Mouse (Mus musculus) urinary bladder, postnatal 14 days (tissue): ENCODE results near the gene Zscan4-ps1.
"Not testable (repeated sequence)": the region's sequence is repeated elsewhere in the genome, so short reads cannot be mapped to it uniquely, and the experiment has no call there.

ENCODE experiments used
- DNase-seq: peaks from one replicate; pipeline ENCODE4 v3.0.0; 2021; ENCODE audit warnings: low spot score

Zscan4-ps1 gene

DNA sequence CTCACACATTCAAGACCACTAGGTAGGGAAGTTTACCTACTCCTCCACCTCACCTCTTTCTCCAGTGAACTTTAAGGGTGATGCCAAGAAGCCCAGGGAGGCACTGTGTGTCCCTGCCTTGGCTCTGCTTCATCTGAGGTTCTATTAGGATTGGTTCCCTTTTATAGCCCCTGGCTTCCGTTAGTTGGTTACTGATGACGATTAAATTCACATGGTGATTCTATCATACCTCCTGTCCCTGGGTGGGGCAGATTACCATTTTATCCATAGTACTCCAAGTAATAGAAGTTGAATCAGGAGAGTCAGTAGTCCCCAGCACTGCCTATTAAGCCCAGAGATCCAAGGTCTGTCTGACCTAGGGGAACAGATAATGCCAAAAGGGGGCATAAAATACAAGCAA lies at the start of gene Zscan4-ps1:
Zscan4-ps1 (minus strand) TSS at position 101 of the 400 bp plus-strand sequence.
- DNase-seq = not testable (repeated sequence)
